Mouse (Mus musculus) liver, adult (tissue): Measurements from ENCODE around the gene Ssc4d.

Experiments
- GATA4 ChIP-seq: IDR thresholded peaks from 2 replicates; pipeline ENCODE4 v1.6.1; 2014; ENCODE audit warnings: mild to moderate bottlenecking, low read length; ENCODE audit not compliant: insufficient replicate concordance

Gene Ssc4d

GRCm38 (mm10) chr5:135911633-135912220 is 62.6 kb downstream of the Ssc4d start:
- no peak for TF ChIP-seq GATA4

GRCm38 (mm10) chr5:135910813-135911212 is 63.5 kb downstream of the Ssc4d start:
- no peak for TF ChIP-seq GATA4
